Mouse (Mus musculus) cerebellum, adult 2 months (tissue): ENCODE results near the gene Negr1.

Source experiments
- CTCF ChIP-seq: fragments of 200-500 bp; IDR thresholded peaks from 2 replicates; pipeline ENCODE4 v1.5.1; 2011; ENCODE audit warnings: low read depth, mild to moderate bottlenecking, control low read depth, low read length, moderate library complexity, borderline replicate concordance; ENCODE audit not compliant: insufficient read depth
- POLR2A ChIP-seq: fragments of 200-500 bp; IDR thresholded peaks from 2 replicates; pipeline ENCODE4 v1.6.1; 2011; ENCODE audit warnings: low read length, control low read depth, borderline replicate concordance; ENCODE audit not compliant: insufficient read depth

DNA sequence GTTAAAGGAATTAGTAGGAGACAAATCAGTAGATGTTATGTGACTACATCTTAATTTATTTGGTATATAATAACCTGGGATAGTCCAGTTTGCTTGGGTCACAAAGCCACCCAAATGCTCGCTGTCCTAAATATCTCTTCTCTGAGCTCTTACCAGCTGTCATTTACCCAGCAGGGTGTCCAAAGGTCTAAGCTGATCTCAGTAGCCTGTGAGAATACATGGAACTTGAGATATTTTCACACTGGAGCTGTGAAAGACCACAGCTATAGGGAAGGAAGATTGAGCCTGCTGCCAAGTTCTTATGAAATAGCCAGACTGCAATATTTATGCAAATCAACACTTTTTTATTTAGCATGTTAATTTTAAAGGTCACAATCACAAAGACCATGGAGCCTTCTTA, 141.6 kb downstream of the Negr1 start:
- TF ChIP-seq CTCF (no peak), POLR2A (no peak)
